18 mouse cellular contexts compared by ENCODE assay signal in genomic region chr5:21828855-21829254, GRCm38 (mm10). TPM values are rescaled to one million over a fixed set of nuclear protein-coding genes. Genes with fewer than 3 reads are reported as not detected.
A peak's percentile ranks its signal among the peaks of the same experiment; 100 is the strongest.
DNase-seq lines count a peak whose midpoint lies in the region; TF ChIP-seq lines count a peak whose summit lies in the region.
"Had no signal": no experiment of that assay in that cellular context is flagged by ENCODE, and none has a peak within 500 bp of the region (broad histone marks: within the 10 kb centered on the region; RNA-seq: fewer than 3 reads in every experiment).

No protein-coding gene starts in this region.

- DNase-seq in left cerebral cortex, adult 11 months (ENCODE audit: low spot score), result peak; percentile 17
- DNase-seq in left cerebral cortex, adult 2 months (ENCODE audit: extremely low spot score in 1 of 2, low spot score in 2 of 2), result no peak
- DNase-seq in frontal cortex, postnatal 36 days (ENCODE audit: low spot score in 2 of 2), result peak; percentile 27 to 63
- DNase-seq in layer of hippocampus, postnatal 25 days (ENCODE audit: extremely low spot score in 1 of 2, low spot score in 1 of 2), result peak; percentile 13 to 20
- peak; percentile 45 for DNase-seq in telencephalon, adult 2 months (ENCODE audit: low read depth, low spot score)
- DNase-seq in embryo, embryonic 10 days (ENCODE audit: low spot score), result no peak
- DNase-seq in embryo, embryonic 10.5 days (ENCODE audit: low spot score), result no peak
- DNase-seq: cerebellum, adult 11 months; cerebellum, postnatal 14 days; gastrocnemius, postnatal 36 days; heart, postnatal 14 days; thymus, postnatal 4 days had no signal

- no peak overlapping the region for H3K4me3 ChIP-seq in left cerebral cortex, adult 2 months
- H3K4me3 ChIP-seq: intestine, embryonic 15.5 days; limb, embryonic 13.5 days; midbrain, embryonic 13.5 days had no signal

- intact Hi-C loops in left cerebral cortex, adult 2 months (cut with DNase I), result no loop called here

- no peak overlapping the region for H3K27ac ChIP-seq in left cerebral cortex, adult 2 months
- H3K27ac ChIP-seq: hindbrain, embryonic 14.5 days; intestine, embryonic 15.5 days; limb, embryonic 13.5 days; liver, embryonic 14.5 days; midbrain, embryonic 13.5 days had no signal

- TF ChIP-seq CTCF in left cerebral cortex, adult 2 months (IDR thresholded peaks at IDR 0.05), result no peak

RNA-seq across cellular contexts. Expression of gene Slc26a5, which starts 36.5 kb away (rescaled TPM):
- total RNA-seq in left cerebral cortex, adult 2 months (2021), result 1 to 10 TPM in 1 of 2 experiments, under 1 TPM in 1; 0.37 to 1.1 TPM
- not detected for total RNA-seq in layer of hippocampus, postnatal 25 days (2021)
- total RNA-seq: gastrocnemius, postnatal 36 days; heart, postnatal 14 days; neutrophil, adult 5-6 weeks had no signal

RNA-seq across cellular contexts. Expression of gene Psmc2, which starts 43.8 kb away (rescaled TPM):
- 100 to 1,000 TPM; 105 to 113 TPM for total RNA-seq in left cerebral cortex, adult 2 months (2021)
- total RNA-seq in layer of hippocampus, postnatal 25 days (2021), result 100 to 1,000 TPM; 112 to 126 TPM

RNA-seq across cellular contexts. Expression of gene Dnajc2, which starts 43.8 kb away (rescaled TPM):
- total RNA-seq in left cerebral cortex, adult 2 months (2021), result 10 to 100 TPM; 34.4 to 34.9 TPM
- total RNA-seq in layer of hippocampus, postnatal 25 days (2021), result 10 to 100 TPM; 26.2 to 33.3 TPM

Comparison
In these comparisons a context has a peak if more than half of its experiments do, and no peak if none do; other contexts are left out.
1. DNase-seq: peak in left cerebral cortex, adult 11 months (single experiment), frontal cortex, postnatal 36 days (2 of 2), layer of hippocampus, postnatal 25 days (2 of 2) and telencephalon, adult 2 months (single experiment); none in left cerebral cortex, adult 2 months (0 of 2), embryo, embryonic 10 days (single experiment) and embryo, embryonic 10.5 days (single experiment).